8 mouse cellular contexts compared by ENCODE assay signal in genomic region chr7:99626376-99627270, GRCm38 (mm10). TPM values are rescaled to one million over a fixed set of nuclear protein-coding genes. Genes with fewer than 3 reads are reported as not detected.
DNase-seq lines count a peak whose midpoint lies in the region; ATAC-seq and TF ChIP-seq lines count a peak whose summit lies in the region.

Tpbgl (minus strand) TSS chr7:99627103.

- peak; percentile 21 for DNase-seq in layer of hippocampus, adult 9-11 months
- DNase-seq in layer of hippocampus, postnatal 14 days (ENCODE audit: low spot score in 2 of 2) = no peak
- peak; percentile 82 to 89 for DNase-seq in heart, adult 18-20 months
- no peak for DNase-seq in liver, postnatal 0 days
- peak; percentile 36 for DNase-seq in urinary bladder, postnatal 25 days (ENCODE audit: low spot score)

- H3K9me3 ChIP-seq in intestine, postnatal 0 days (ENCODE audit: control insufficient read depth) = no peaks in the 10 kb centered on the region
- no peaks in the 10 kb centered on the region for H3K9me3 ChIP-seq in liver, postnatal 0 days (ENCODE audit: low read length)

- H3K4me3 ChIP-seq in cortical plate, adult 2 months (ENCODE audit: insufficient read depth, low read length) = peak within 1 kb of the TSS; percentile 35
- H3K4me3 ChIP-seq in intestine, postnatal 0 days (ENCODE audit: low read depth, low read length) = peak within 1 kb of the TSS; percentile 46
- H3K4me3 ChIP-seq in liver, postnatal 0 days (ENCODE audit: low read depth, low read length) = peak within 1 kb of the TSS; percentile 28
- H3K4me3 ChIP-seq in olfactory bulb, adult 2 months (ENCODE audit: insufficient read depth, low read depth, low read length) = peak within 1 kb of the TSS; percentile 47

- H3K27ac ChIP-seq in cortical plate, adult 2 months (ENCODE audit: insufficient read depth, low read length) = no peak within 1 kb of the TSS
- H3K27ac ChIP-seq in intestine, postnatal 0 days (ENCODE audit: low read depth, low read length) = no peak within 1 kb of the TSS
- no peak within 1 kb of the TSS for H3K27ac ChIP-seq in liver, postnatal 0 days (ENCODE audit: low read depth)
- no peak within 1 kb of the TSS for H3K27ac ChIP-seq in olfactory bulb, adult 2 months (ENCODE audit: insufficient read depth, low read depth, low read length)

- WGBS in intestine, postnatal 0 days = under 1% methylated on average over 83 of the region's 83 CpGs
- WGBS in liver, postnatal 0 days (ENCODE audit: insufficient replicate concordance) = 2% methylated on average over 56 of the region's 83 CpGs
- WGBS in olfactory bulb, adult 2 months = under 1% methylated on average over 83 of the region's 83 CpGs

- no peaks in the 10 kb centered on the region for H3K4me1 ChIP-seq in cortical plate, adult 2 months (ENCODE audit: control insufficient read depth, insufficient read depth, low read length)
- H3K4me1 ChIP-seq in intestine, postnatal 0 days (replicated peaks; ENCODE audit: control insufficient read depth, insufficient read depth, low read length) = peaks cover 6% of the 10 kb centered on the region; the same call in 1 of the 2 replicates
- H3K4me1 ChIP-seq in liver, postnatal 0 days (ENCODE audit: insufficient read depth) = peaks cover 15% of the 10 kb centered on the region
- H3K4me1 ChIP-seq in olfactory bulb, adult 2 months (ENCODE audit: control insufficient read depth, insufficient read depth, low read length) = peaks cover 22% of the 10 kb centered on the region

- no peak for TF ChIP-seq CTCF in cortical plate, adult 2 months (IDR thresholded peaks at IDR 0.05; ENCODE audit: extremely low read depth, insufficient read depth, low read length)
- TF ChIP-seq CTCF in intestine, postnatal 0 days (IDR thresholded peaks at IDR 0.05; ENCODE audit: low read depth) = no peak
- TF ChIP-seq CTCF in liver, postnatal 0 days (IDR thresholded peaks at IDR 0.05; ENCODE audit: low read depth) = no peak
- peak; percentile 9; the same call in 1 of the 2 replicates for TF ChIP-seq CTCF in olfactory bulb, adult 2 months (IDR thresholded peaks at IDR 0.05; ENCODE audit: insufficient read depth, low read depth, low read length)

- no peak for ATAC-seq in intestine, postnatal 0 days
- no peak for ATAC-seq in liver, postnatal 0 days

- H3K27me3 ChIP-seq in intestine, postnatal 0 days (replicated peaks; ENCODE audit: control insufficient read depth, insufficient read depth, low read length) = peaks cover 61% of the 10 kb centered on the region
- H3K27me3 ChIP-seq in liver, postnatal 0 days (ENCODE audit: insufficient read depth, low read length) = peaks cover 64% of the 10 kb centered on the region

- TF ChIP-seq EP300 in liver, postnatal 0 days (IDR thresholded peaks at IDR 0.05; ENCODE audit: low read depth) = no peak

- no peak within 1 kb of the TSS for H3K9ac ChIP-seq in intestine, postnatal 0 days (ENCODE audit: low read depth, low read length)
- no peak within 1 kb of the TSS for H3K9ac ChIP-seq in liver, postnatal 0 days (replicated peaks)

- TF ChIP-seq POLR2A in cortical plate, adult 2 months (IDR thresholded peaks at IDR 0.05; ENCODE audit: extremely low read depth, insufficient read depth, low read length) = no peak
- TF ChIP-seq POLR2A in olfactory bulb, adult 2 months (IDR thresholded peaks at IDR 0.05; ENCODE audit: insufficient read depth, low read depth, low read length) = no peak

- H3K36me3 ChIP-seq in intestine, postnatal 0 days (ENCODE audit: control insufficient read depth, insufficient read depth) = no peaks in the 10 kb centered on the region
- H3K36me3 ChIP-seq in liver, postnatal 0 days (replicated peaks; ENCODE audit: insufficient read depth, low read length) = no peaks in the 10 kb centered on the region

- peak within 1 kb of the TSS; percentile 82 for H3K4me2 ChIP-seq in intestine, postnatal 0 days (replicated peaks; ENCODE audit: low read depth)
- peak within 1 kb of the TSS; percentile 71 for H3K4me2 ChIP-seq in liver, postnatal 0 days (ENCODE audit: low read depth, low read length)

RNA-seq across cellular contexts. Expression of gene Tpbgl, which starts in this region (rescaled TPM):
- total RNA-seq in layer of hippocampus, postnatal 14 days (2021) = 1 to 10 TPM; 4.7 to 5.2 TPM
- 2.3 and 2.8 TPM in 2 replicates for polyA plus RNA-seq in cortical plate, adult 2 months (2012; rRNA removed)
- 1 to 10 TPM; 2.3 to 3.2 TPM for total RNA-seq in heart, adult 18-20 months (2021)
- 1.4 and 1.9 TPM in 2 replicates for polyA plus RNA-seq in intestine, postnatal 0 days (2015; fragmentation: Nextera tagmentation; extraction: Ambion mirVana)
- 0.55 and 0.66 TPM in 2 replicates for polyA plus RNA-seq in liver, postnatal 0 days (2015; fragmentation: Nextera tagmentation; extraction: Ambion mirVana)
- polyA plus RNA-seq in olfactory bulb, adult 2 months (2012; ENCODE audit: insufficient read depth, insufficient read length, low replicate concordance, missing spikeins) = not detected in 2 replicates

Comparison
In these comparisons a context has a peak if more than half of its experiments do, and no peak if none do; other contexts are left out.
1. DNase-seq: peak in layer of hippocampus, adult 9-11 months (single experiment), heart, adult 18-20 months (2 of 2) and urinary bladder, postnatal 25 days (single experiment); none in layer of hippocampus, postnatal 14 days (0 of 2) and liver, postnatal 0 days (single experiment).
2. Peak in every context shown above with its lines, with median percentiles within 50 percentile points of each other: H3K4me3 ChIP-seq.